Mouse (Mus musculus): ENCODE data around the gene Chst4.

The Chst4 gene

GRCm38 (mm10) chr8:110006312-110007023, 33.1 kb downstream of the Chst4 start:
- DNase-seq (ENCODE audit: inconsistent ontology term), result no peak

GRCm38 (mm10) chr8:110004300-110004699, 35.2 kb downstream of the Chst4 start:
- no peak for DNase-seq (ENCODE audit: inconsistent ontology term)

- DNase-seq (ENCODE audit: inconsistent ontology term), result no peak
These were observed 36.6 kb downstream of the Chst4 start for GRCm38 (mm10) chr8:110002953-110003352.

- no peak for DNase-seq (ENCODE audit: inconsistent ontology term)
These were observed 39.6 kb downstream of the Chst4 start for GRCm38 (mm10) chr8:109999974-110000373.

- DNase-seq (ENCODE audit: inconsistent ontology term), result no peak
These were observed 41.5 kb downstream of the Chst4 start for GRCm38 (mm10) chr8:109998066-109998465.

GRCm38 (mm10) chr8:109997381-109997780, 42.2 kb downstream of the Chst4 start:
- no peak for DNase-seq (ENCODE audit: inconsistent ontology term)

- DNase-seq (ENCODE audit: inconsistent ontology term), result no peak
These were observed 46.6 kb downstream of the Chst4 start for GRCm38 (mm10) chr8:109992951-109993350.

GRCm38 (mm10) chr8:109992166-109992565, 47.4 kb downstream of the Chst4 start:
- no peak for DNase-seq (ENCODE audit: inconsistent ontology term)

GRCm38 (mm10) chr8:109990224-109990623, 49.3 kb downstream of the Chst4 start, which contains the start of gene Tat:
TSS of gene Tat (plus strand) at chr8:109990437.
- DNase-seq (ENCODE audit: inconsistent ontology term), result no peak

- DNase-seq (ENCODE audit: inconsistent ontology term), result no peak
These were observed 50.4 kb downstream of the Chst4 start for GRCm38 (mm10) chr8:109989151-109989550.

- no peak for DNase-seq (ENCODE audit: inconsistent ontology term)
These were observed 51.8 kb downstream of the Chst4 start for GRCm38 (mm10) chr8:109987776-109988175.

- no peak for DNase-seq (ENCODE audit: inconsistent ontology term)
These were observed 53.2 kb downstream of the Chst4 start for GRCm38 (mm10) chr8:109986384-109986783.

GRCm38 (mm10) chr8:109983944-109984343, 55.6 kb downstream of the Chst4 start:
- DNase-seq (ENCODE audit: inconsistent ontology term), result peak; percentile 20

GRCm38 (mm10) chr8:109982386-109983105, 57.0 kb downstream of the Chst4 start:
- no peak for DNase-seq (ENCODE audit: inconsistent ontology term)

GRCm38 (mm10) chr8:109979339-109979738, 60.2 kb downstream of the Chst4 start:
- no peak for DNase-seq (ENCODE audit: inconsistent ontology term)

Measured in Muller cell, postnatal 12 days (primary cell).